Mouse (Mus musculus): ENCODE data around the gene Golga4.

Gene Golga4

DNA sequence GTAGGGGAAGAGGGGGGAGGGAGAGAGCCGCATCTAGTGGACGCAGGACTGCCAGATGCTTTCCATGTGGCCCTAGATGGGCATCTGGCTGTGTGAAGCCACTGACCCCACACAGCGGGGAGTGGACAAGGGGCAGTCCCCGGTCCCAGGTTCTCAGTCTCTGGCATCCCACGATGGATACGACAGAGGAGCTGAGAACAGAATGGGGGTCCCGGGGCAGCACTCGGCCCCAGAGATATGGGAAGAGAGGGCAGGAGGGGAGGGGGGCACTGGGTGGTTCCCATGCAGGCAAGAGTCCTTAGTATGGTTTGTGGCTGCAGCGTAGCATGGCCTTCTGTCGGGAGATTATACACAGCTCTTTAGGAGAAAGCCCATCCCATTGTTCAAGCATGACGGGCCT lies 17.7 kb downstream of the Golga4 start:
- no peak for DNase-seq (ENCODE audit: low read depth)

DNA sequence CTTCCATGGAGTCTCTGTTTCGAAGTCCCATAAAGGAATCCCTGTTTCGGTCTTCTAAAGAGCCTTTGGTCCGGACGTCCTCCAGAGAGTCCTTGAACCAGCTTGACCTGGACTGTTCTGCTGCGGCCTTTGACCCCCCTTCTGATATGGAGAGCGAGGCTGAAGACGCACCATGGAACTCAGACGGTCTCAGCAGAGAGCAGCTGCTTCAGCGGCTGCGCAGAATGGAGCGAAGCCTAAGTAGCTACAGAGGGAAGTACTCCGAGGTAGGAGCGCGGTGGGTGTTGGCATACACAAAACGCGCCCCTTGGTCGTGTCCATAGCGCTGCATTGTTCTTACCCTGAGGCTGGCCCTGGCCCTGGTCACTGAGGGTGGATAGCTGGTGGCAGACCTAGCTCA lies 21.0 kb downstream of the Golga4 start:
- no peak for DNase-seq (ENCODE audit: low read depth)

DNA sequence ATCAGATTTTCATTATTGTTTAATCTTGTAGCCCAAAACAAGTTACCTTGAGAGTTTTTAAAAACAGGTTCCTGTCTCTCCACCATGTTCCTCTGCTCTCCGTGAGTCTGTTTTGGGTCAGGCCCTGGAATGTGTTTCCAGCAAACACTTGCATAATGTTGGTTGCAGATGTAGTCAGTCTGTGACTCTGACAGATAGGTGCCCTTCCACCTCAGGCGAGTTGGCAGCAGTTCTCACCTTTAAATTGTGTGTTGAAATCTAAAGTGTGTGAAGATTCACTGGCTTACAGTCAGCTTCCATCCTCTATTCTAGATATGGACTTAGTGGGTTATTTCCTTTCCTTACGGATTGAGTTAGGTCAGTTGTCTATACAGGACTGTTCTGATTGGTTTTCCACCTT lies 23.7 kb downstream of the Golga4 start:
- DNase-seq (ENCODE audit: low read depth) = no peak

DNA sequence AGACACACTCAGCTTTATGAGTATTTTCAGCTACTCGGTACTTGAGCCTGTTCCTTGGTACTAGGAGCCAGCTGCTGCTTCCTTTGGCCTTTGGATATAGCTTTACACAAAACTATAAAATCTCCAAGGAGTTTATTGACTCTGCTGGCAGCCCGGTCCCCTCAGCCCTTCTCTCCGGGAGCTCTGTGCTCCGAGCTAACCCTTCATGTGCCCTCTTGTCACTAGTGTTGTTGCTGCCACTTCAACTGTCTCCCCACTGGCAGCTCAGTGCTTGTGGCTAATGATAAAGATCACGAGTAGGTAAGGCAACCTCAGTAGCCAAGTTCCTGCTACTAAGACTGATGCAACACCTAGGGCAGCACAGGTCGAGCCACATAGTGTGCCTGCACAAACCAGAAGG lies 24.6 kb downstream of the Golga4 start:
- DNase-seq (ENCODE audit: low read depth) = no peak

DNA sequence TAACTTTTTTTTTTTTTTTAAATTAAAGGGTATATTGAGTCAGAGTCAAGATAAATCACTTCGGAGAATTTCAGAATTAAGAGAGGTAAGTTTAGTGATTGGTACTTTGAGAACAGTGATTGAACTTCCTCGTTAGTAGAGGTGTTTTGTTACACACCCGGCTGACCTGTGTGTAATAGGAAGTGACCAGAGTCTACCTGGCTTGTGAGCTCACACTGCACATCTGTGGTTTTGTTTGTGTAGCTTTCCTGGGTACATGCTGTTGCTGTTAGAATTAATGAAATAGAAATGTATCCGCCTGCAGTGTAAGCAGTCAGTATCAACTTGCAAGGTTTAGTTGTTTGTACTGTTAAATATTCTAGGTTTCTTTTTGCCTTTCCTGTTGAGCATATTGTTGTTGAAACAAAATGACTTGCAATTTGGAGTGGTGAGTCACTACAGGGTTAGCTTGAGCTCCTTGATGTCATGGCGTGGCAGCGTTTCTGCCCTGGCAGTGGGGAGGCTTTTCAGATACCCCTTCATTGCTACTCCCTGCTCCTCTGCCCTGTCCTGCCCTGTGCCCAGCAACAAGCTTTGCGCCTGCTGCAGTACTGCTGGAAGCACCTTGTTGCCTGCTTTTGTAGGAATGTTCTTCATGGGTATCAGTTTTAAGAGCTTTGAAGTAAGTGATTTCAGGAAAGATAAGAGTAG lies 26.6 kb downstream of the Golga4 start:
- DNase-seq (ENCODE audit: low read depth) = no peak

DNA sequence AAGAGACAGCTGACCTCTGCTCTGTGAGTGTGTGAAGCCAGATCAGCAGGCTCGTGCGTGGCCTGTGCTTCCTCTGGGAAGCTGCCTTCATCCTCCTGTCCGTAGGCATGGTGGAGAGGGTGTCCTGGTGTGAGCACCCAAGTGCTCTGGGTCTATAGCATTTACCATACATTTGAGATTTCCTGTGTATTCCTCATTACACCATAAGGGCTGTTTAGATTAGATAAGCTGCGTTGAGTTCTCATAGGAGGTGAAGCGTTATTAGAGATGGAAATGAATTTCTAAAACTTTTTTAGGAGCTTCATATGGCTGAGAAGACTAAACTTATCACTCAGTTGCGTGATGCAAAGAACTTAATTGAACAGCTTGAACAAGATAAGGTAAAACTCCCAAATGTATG lies 30.9 kb downstream of the Golga4 start:
- DNase-seq (ENCODE audit: low read depth) = no peak

DNA sequence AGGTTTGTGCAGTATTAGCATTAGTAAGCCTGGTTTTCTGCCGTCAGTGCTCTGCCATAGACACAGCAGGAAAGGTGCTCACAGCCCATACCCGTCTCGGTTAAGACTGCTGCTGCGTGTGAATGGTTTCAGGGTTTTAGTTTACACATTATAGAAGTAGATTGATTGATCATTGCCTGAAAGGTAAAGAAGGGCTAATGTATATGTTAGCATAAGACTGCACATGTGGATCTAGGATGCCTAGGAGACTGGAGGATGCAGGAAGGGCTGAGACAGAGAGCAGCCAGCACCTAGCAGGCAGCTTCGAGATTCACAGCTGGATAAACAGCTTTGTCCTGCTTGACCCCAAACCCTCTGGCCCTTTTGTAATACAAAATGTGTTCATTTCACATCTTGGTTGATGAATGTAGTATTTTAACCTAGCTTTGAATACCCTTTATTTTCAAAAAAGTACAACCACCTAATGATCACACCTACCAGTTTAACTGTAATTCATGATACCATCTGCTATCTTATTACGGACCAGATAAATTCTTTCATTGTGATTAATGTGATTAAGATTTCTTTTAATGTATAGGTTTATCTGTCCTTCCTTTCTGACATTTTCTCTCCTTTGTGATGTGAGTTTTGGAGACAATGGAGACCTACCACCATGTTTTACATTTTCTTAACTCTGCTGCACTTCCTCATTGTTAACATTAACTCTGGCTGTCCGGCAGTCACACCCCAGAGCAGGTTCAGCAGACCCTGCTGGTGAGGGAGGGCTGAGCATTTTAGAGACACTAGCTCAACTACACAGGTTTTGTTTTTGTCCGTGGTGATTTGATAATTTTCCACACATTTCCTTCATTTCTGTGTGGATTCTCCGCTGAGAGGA lies 31.6 kb downstream of the Golga4 start:
- no peak for DNase-seq (ENCODE audit: low read depth)

DNA sequence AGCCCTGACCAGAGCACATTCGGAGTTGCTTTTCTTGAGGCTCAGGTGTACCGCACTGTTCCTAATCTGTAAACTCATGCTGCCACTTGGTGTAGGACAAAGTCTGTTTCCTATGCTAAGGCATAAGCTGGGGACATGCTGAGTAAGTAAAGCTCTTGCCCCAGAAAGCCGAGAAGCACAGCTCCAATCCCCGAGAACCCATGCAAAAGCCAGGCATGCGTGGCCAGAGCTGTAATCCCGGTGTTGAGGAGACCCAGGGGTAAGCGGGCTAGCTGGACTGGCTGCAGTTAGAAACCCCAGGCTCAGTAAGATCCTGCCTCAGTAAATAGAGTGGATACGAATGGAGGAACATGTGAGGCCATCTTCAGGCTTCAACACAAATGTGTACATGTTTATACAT lies 35.8 kb downstream of the Golga4 start:
- no peak for DNase-seq (ENCODE audit: low read depth)

DNA sequence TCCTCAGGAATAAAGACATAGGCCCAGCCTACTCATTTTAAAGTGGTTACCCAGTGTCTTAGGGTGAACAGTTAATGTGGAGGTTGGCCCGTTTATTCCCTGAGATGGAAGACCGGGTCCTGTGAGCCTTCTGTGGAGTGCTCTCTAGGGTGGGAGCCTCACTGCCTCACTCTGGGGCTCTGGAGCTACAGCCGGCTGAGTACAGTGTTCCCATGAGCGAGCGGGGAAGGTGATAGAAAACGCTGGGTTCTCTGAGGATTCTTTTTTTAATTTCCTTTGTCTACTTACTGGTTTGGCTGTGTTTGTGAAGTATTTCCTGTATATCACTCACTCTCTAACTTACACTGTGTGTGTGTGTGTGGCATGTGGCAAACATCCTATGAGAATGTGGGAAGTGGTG lies 39.1 kb downstream of the Golga4 start:
- no peak for DNase-seq (ENCODE audit: low read depth)

DNA sequence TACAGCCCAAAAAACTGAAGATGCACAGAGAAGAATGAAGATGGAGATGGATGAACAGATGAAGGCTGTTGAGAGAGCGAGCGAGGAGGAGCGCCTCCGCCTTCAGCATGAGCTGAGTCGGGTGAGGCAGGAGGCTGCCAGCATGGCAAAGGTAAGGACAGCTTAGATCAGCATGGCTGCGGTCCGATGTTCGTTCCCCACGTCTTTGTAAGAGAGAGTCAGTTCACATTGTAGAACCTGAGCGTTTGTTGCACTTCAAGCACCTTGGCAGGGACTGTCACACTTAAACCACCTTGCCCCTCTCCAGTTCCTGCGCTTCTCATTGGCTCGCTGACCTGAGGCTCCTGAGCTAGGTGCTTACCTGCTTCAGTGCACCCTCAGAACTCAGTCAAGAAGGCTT lies 42.6 kb downstream of the Golga4 start:
- DNase-seq (ENCODE audit: low read depth) = no peak

DNA sequence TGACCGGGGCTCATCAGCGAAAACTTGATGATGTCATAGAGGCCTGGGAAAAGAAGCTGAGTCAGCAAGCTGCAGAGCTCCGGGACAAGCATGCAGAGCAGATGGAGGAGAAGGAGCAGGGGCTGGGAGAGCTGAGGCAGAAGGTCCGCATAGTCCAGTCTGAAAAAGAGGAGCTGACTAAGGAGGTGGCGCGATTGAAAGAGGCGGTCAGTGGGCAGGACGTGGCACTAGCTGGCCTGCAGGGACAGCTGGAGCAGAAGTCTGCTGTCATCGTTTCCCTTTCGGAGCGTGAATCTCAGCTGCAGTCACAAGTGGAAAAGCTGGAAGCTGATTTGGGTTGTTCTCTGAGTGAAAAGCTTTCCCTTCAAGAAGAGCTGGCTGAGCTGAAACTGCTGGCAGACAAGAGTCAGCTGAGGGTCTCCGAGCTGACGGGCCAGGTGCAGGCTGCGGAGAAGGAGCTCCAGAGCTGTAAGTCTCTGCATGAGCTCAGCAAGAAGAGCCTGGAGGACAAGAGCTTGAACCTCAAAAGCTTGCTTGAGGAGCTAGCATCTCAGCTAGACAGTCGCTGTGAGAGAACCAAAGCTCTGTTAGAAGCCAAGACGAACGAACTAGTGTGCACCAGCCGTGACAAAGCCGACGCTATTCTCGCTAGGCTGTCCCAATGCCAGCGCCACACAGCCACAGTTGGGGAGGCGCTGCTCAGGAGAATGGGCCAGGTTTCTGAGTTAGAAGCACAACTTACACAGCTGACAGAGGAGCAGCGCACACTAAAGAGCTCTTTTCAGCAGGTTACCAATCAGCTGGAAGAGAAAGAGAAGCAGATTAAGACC lies 51.1 kb downstream of the Golga4 start:
- no peak for DNase-seq (ENCODE audit: low read depth)

DNA sequence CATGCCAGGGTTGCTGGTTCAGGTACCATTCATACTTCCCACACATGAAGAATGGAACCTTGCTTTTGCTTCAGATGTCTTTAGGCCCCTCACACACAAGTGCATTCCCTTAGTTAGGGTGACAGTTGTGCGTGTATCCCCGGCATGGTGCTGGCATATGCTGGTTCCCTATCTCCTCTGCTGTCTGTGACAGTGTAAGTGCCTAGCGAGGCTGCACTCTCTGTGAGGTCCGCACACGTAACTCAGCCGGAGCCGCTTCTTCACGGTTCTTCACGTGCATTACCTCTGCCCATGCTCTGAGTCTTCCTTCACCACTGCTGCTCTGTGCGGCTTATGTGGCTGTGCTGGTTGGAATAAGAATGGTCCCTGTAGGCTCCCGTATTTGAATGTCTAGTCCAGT lies 57.3 kb downstream of the Golga4 start:
- no peak for DNase-seq (ENCODE audit: low read depth)

DNA sequence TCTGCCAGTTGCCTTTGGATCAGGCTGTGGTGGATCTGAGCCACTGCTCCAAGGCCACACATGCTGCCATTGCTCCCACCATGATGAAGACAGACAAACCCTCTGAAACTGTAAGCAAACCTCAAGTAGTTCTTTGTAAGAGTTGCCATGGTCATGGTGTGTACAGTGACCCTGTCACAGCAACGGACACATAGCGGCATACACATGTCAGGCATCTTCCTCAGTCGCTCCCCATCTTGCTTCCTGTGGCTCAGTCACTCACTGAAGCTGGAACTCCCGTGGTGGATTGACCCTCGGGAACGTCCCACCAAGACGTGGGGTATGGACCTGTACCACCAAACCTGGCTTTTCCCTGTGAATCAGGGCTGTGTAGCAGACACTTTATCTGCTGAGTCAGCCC lies 57.8 kb downstream of the Golga4 start:
- DNase-seq (ENCODE audit: low read depth) = no peak

DNA sequence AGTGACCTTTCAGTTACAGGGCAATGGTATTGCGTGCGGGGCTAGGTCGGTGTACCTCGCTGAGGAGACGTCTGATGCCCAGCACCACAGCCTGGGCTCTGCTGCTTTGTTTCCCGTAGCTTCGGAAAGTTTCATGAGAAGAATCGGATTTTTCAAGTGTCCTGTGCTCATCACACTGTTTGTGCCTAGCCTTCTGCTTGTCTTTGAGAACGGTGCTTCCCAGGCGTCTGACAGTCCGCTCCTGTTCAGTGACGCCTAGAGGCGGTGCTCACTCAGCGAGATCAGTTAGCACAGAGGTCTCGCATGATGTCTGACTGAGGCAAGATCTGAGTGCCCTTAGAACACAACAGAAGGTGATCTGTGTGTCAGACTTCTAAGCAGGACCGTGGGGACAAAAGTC lies 58.6 kb downstream of the Golga4 start:
- DNase-seq (ENCODE audit: low read depth) = no peak

DNA sequence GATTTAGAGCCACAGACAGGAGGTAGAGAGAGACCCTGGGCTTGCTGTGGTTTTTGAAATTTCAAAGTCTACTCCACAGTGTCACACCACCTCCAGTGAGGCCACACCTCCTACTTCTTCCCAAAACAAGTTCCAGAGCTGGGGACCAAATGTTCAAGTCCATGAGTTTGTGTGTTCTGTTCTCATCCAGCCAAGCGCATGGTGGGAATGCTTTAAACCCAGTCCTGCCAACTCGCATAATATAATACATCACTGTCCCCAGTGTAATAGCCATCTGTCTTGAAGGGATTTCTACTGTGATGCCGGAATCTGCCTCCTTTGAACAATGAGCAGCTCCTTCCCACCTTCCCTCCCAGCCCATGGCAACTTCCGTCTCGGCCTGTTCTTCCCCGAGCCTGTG lies 63.3 kb downstream of the Golga4 start:
- DNase-seq (ENCODE audit: low read depth) = no peak

DNA sequence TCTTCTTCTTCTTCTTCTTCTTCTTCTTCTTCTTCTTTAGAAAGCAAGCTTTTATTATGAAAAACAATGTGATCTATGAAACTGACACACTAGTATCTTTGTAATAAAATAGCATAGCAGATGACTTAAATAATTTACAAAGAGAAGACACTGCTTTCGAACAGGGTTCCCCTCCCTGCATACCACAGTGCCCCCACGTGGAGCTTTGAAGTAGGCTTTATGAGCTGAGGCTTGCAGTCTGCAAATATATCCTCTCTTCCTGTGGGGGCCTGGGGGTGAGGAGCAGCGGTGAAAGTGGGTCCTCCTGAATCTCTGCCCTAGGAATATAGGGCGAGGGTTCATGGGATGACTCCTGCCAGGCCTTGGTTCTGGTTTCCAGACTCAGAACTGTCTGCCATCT lies 64.8 kb downstream of the Golga4 start:
- DNase-seq (ENCODE audit: low read depth) = no peak

DNA sequence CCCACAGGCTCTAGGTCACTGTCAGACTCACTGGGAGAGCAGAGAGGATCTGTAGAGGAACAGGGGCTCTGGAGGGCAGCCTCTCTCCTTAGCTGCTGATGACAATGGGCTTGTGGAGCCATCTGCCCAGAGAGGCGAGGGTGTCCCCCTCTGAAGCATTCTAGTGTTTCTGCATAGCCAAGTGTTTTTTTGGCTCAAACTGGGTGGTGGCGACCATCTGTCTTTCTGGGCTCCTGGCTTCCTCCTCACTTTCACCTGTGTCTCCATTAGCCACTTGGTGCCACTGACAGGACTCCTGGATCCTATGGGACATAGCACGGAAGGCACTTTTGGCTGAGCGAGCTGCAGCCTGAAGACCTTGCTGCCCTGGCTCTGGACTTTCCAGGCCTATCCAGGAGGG lies 65.6 kb downstream of the Golga4 start:
- DNase-seq (ENCODE audit: low read depth) = no peak

DNA sequence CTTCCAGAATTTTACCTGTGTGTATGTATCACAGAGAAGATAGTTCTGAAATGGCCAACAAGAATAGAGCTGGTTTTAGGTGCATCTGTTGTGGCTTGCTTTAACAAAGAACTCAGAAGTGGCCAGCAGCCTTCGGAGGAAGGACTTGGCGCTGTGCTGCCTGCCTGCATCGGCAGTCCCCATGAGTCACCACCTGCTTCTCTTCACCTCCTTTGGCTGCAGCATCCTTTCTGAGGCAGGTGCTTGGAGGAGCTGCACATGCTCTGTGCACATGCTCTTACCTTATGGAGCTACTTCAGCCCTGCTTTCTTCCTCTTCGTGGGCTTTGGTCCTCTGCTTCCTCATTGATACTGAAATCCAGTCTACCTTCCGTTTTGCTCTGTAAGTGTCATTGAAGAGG lies 68.8 kb downstream of the Golga4 start:
- no peak for DNase-seq (ENCODE audit: low read depth)

DNA sequence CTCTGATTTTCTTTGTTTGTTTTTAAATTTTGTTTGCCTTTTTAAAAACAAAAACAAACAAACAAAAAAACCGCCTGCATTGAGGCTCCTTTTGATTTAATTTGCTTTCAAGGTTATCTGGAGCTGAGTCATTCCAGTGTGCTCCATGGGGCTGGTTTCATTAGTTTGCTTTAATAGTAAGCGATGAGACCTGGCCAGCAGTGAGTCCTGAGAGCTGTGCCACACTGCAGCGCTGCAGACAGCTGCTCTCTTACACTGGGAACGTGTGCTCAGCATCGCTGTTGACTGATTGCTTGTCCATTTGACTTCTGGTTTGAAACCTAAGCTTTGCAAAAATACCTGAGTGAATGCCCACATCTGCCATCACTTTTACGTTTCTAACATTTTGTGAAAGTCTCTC lies 74.3 kb downstream of the Golga4 start:
- DNase-seq (ENCODE audit: low read depth) = no peak

DNA sequence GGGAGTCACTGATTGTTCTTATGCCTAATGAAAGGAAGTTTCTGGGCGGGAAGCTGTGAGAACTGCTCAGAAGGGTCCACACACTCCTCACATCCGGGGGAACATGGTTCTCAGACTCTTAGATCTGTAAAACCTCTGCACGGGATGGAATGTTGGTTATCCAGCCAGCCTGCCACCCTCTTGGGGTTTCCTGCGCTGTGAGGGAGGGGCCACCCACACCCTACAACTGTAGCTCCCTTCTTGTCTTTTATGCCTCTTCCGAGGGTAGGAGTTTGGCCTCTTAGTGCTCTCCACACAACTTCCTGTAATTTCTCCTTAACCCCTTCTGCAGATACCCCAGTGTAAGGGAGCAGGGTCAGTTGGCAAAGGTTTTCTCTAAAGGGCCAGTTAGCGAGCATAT lies 76.7 kb downstream of the Golga4 start:
- DNase-seq (ENCODE audit: low read depth) = no peak

DNA sequence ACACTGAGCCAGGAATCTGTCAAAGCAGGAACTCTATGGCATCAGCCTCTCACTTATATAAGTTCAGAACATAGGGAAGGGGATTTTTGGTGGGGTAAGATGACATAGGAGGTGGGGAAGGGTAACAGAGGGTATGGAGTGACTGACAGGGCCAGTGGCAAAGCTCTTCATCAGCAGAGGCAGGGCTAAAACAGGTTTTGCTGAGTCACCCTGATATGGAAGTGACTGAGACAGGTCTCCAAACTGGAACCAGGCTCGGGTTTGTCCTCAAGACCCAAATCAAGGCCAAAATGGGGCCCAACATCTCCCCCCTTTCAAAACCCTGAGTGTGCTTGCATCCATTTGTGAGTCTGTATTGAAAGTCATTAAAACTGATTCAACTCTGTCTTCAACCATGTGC lies 78.8 kb downstream of the Golga4 start:
- no peak for DNase-seq (ENCODE audit: low read depth)

DNA sequence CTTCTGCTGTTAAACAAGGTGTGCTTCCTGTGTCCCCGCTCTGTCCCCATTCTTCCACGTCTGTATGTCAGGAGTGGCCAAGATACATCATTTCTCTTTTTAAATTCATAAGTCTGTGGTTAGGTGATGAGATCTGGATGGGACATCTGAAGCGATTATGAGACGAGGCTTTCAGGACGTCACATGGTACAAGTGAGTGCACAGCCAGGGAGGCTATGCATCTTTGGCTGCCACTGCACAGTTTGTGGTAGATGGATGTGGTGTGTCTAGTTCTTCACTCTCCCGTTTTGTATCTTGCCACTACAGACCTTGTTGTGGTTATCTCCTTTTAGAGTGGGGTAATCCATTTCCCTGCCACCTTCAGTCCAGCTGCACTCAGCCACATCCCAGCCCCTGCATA lies 79.9 kb downstream of the Golga4 start:
- no peak for DNase-seq (ENCODE audit: low read depth)

DNA sequence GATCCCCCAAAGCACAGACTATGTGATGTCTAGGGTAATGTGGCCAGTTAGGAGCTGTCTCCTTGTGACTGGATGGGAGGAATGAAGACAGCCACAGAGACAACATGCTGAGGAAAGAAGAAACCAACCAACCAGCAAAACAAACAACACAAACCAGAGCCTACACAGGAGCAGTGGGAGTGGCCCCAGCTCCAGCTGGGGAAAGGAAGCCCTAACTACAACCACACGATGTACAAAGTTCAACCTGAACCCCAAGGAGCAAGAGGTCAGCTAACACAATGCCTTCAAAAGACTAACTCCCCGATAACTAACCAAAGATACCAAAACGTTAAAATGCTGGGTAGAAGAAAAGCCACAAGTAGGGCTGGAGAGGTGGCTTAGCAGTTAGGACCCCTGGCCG lies 81.0 kb downstream of the Golga4 start:
- DNase-seq (ENCODE audit: low read depth) = no peak

Measured in induced T-regulatory cell, adult 2 months (primary cell).